Mouse (Mus musculus) lung, embryonic 14.5 days (tissue): ENCODE measurements around the gene Sqstm1. TPM values are rescaled to one million over a fixed set of nuclear protein-coding genes. Genes with fewer than 3 reads are reported as not detected.

Experiments used
- ATAC-seq: fragments of 200-750 bp; cut with Nextera tagmentation; 2 replicates; pipeline ENCODE4 v1.8.0; 2017; ENCODE audit warnings: mild to moderate bottlenecking, moderate TSS enrichment, moderate library complexity; ENCODE audit not compliant: insufficient read depth
- DNase-seq: peaks from one replicate; pipeline ENCODE4 v3.0.0-alpha.2; 2015
- H3K27ac ChIP-seq: fragments of 300-500 bp; sonication (generic); 2 replicates; pipeline ENCODE4 v1.5.1; 2014; ENCODE audit warnings: low read depth, mild to moderate bottlenecking, moderate library complexity
- H3K27me3 ChIP-seq: fragments of 300-500 bp; sonication (generic); 2 replicates; pipeline ENCODE4 v1.6.1; 2014; ENCODE audit warnings: low read length, control low read depth; ENCODE audit not compliant: insufficient read depth
- H3K36me3 ChIP-seq: fragments of 300-500 bp; sonication (generic); 2 replicates; pipeline ENCODE4 v1.6.1; 2014; ENCODE audit warnings: control low read depth; ENCODE audit not compliant: insufficient read depth
- H3K4me1 ChIP-seq: fragments of 300-500 bp; sonication (generic); 2 replicates; pipeline ENCODE4 v1.6.1; 2014; ENCODE audit warnings: antibody characterized with exemption, control low read depth; ENCODE audit not compliant: insufficient read depth
- H3K4me2 ChIP-seq: fragments of 300-500 bp; sonication (generic); 2 replicates; pipeline ENCODE4 v1.6.1; 2014; ENCODE audit warnings: mild to moderate bottlenecking
- H3K4me3 ChIP-seq: fragments of 300-500 bp; sonication (generic); 2 replicates; pipeline ENCODE4 v1.5.1; 2014; ENCODE audit warnings: low read depth, low read length
- H3K9ac ChIP-seq: fragments of 300-500 bp; sonication (generic); 2 replicates; pipeline ENCODE4 v1.6.1; 2014
- H3K9me3 ChIP-seq: fragments of 300-500 bp; sonication (generic); 2 replicates; pipeline ENCODE4 v1.6.1; 2016; ENCODE audit warnings: low read depth, low read length, control low read depth
- CTCF ChIP-seq: IDR thresholded peaks from 2 replicates; pipeline ENCODE4 v1.5.1; 2016; ENCODE audit warnings: antibody characterized with exemption, low read depth
- WGBS: fragments of 180-500 bp; shearing (Covaris S2); extraction: QIAGEN DNeasy Blood & Tissue Kit; methylation state at CpG from one replicate; pipeline ENCODE4 v1.1.7; 2014; 5-methylcytosine and 5-hydroxymethylcytosine counted together
- polyA plus RNA-seq: library from polyadenylated mRNA; unstranded; fragments of >200 nt; fragmentation: Nextera tagmentation; extraction: Ambion mirVana; gene quantifications from 2 replicates; pipeline ENCODE4 v1.2.1, GENCODE M21; 2014

Sqstm1 gene
- polyA plus RNA-seq, 1 experiment from 2014 or later: 209 TPM

GRCm38 (mm10) chr11:50168352-50168751 lies 42.3 kb downstream of the Sqstm1 start:
- no peak for TF ChIP-seq CTCF
- H3K27ac ChIP-seq: no peak overlapping the region
- no peaks in the 10 kb centered on the region for H3K27me3 ChIP-seq
- no peak overlapping the region for H3K4me2 ChIP-seq
- DNase-seq (no peak), ATAC-seq (no peak)
- no peak overlapping the region for H3K9ac ChIP-seq
- no peaks in the 10 kb centered on the region for H3K4me1 ChIP-seq
- H3K9me3 ChIP-seq: no peaks in the 10 kb centered on the region
- no peak overlapping the region for H3K4me3 ChIP-seq
- WGBS: 74% methylated on average over 5 of the region's 5 CpGs
- H3K36me3 ChIP-seq: peaks cover 63% of the 10 kb centered on the region

DNA sequence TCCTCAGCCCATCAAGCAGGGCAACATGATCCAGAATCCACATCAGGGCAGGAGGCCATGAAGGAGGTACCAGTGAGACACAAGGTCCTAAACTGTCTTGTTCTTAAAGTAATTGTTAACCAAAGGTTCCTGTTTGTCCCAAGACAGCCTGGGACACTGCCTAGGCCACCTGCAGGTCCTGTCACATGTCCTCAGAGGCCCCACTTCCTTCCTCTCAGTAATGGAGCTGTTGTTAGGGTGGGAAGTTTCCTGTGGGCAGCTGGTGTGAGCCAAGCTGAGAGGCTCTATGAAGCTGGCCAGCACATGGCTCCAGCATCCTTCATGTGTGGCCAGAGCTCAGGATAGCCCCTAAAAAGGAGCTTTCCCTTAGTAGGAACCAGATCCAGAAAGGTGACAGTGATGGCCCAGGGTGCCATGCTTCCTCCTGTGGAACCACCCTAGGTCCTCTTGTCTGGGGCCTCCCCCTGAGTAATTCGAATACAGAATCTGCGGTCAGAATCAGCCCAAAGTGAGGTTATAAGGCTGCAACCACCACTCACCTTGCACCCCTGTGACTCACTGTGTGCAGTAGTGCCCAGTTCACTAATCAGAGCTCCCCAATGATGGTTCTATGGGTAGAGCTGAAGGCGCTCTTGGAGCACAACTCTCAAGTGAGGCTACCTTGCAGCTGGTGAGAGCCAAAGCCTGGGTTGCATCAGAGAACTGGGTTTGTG lies 48.1 kb downstream of the Sqstm1 start:
- DNase-seq: peak; percentile 21
- Histone ChIP-seq H3K4me2 (no peak overlapping the region), H3K27me3 (no peaks in the 10 kb centered on the region), H3K27ac (peak overlapping the region; percentile 58; the same call in 1 of the 2 replicates), H3K36me3 (peaks cover 80% of the 10 kb centered on the region), H3K4me3 (no peak overlapping the region), H3K9ac (no peak overlapping the region), H3K9me3 (no peaks in the 10 kb centered on the region), H3K4me1 (no peaks in the 10 kb centered on the region)
- ATAC-seq: no peak
- no peak for TF ChIP-seq CTCF
- WGBS: 94% methylated on average over 3 of the region's 3 CpGs

GRCm38 (mm10) chr11:50161578-50162304 lies 48.9 kb downstream of the Sqstm1 start:
- ATAC-seq (peak; percentile 51; the same call in 1 of the 2 replicates), DNase-seq (peak; percentile 83)
- Histone ChIP-seq H3K4me3 (no peak overlapping the region), H3K27ac (peak overlapping the region; percentile 58; the same call in 1 of the 2 replicates), H3K9me3 (no peaks in the 10 kb centered on the region), H3K4me2 (no peak overlapping the region), H3K4me1 (no peaks in the 10 kb centered on the region), H3K9ac (no peak overlapping the region), H3K27me3 (no peaks in the 10 kb centered on the region), H3K36me3 (peaks cover 86% of the 10 kb centered on the region)
- TF ChIP-seq CTCF: peak; percentile 95
- 69% methylated on average over 10 of the region's 10 CpGs for WGBS

DNA sequence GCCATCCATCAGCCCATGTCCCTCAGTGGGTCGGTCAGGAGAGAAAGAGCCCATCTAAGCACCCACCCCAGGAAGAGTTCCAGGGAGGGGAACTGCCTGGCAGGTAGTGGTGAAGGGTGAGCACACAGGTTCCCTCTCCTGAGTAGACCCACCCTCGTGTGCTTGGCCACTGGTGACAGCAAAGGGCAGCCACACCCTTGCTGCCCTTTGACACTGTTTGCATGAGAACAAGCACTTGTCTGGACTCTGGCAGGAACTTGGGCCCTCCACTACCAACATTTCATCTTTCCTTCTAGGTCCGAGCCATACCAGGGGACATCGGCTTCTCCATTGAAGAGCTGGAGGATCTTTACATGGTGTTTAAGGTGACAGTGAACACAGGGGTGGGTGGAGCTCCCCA lies 51.3 kb downstream of the Sqstm1 start:
- WGBS: 67% methylated on average over 4 of the region's 4 CpGs

DNA sequence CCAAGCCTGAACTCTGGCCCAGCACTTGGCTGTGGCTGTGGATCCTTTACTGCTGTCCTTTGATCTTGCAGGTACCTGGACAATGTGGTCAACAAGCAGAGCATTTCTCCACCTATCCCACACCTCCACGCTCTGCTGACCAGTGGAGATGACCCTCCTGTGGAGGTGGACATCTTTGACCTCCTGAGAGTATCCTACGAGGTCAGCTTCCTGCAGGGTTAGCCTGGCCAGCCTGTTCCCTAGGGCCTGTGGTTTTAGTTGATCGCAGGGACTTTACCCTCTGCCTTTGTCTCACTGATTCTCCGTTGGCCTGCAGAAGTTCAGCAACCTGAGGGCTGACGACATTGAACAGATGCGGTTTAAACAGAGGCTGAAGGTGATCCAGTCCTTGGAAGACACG lies 52.3 kb downstream of the Sqstm1 start:
- Histone ChIP-seq H3K36me3 (peaks cover 88% of the 10 kb centered on the region), H3K4me3 (no peak overlapping the region), H3K9ac (no peak overlapping the region), H3K27ac (no peak overlapping the region), H3K4me2 (no peak overlapping the region), H3K27me3 (no peaks in the 10 kb centered on the region), H3K9me3 (no peaks in the 10 kb centered on the region), H3K4me1 (no peaks in the 10 kb centered on the region)
- no peak for TF ChIP-seq CTCF
- ATAC-seq (no peak), DNase-seq (no peak)
- WGBS: 86% methylated on average over 7 of the region's 7 CpGs

More for the DNA sequence above, 51.3 kb downstream of the Sqstm1 start:
- H3K4me2 ChIP-seq: no peak overlapping the region
- TF ChIP-seq CTCF: no peak
- no peaks in the 10 kb centered on the region for H3K4me1 ChIP-seq
- ATAC-seq (no peak), DNase-seq (no peak)
- no peak overlapping the region for H3K9ac ChIP-seq
- no peaks in the 10 kb centered on the region for H3K9me3 ChIP-seq
- H3K27me3 ChIP-seq: no peaks in the 10 kb centered on the region
- no peak overlapping the region for H3K27ac ChIP-seq
- no peak overlapping the region for H3K4me3 ChIP-seq
- H3K36me3 ChIP-seq: peaks cover 88% of the 10 kb centered on the region

DNA sequence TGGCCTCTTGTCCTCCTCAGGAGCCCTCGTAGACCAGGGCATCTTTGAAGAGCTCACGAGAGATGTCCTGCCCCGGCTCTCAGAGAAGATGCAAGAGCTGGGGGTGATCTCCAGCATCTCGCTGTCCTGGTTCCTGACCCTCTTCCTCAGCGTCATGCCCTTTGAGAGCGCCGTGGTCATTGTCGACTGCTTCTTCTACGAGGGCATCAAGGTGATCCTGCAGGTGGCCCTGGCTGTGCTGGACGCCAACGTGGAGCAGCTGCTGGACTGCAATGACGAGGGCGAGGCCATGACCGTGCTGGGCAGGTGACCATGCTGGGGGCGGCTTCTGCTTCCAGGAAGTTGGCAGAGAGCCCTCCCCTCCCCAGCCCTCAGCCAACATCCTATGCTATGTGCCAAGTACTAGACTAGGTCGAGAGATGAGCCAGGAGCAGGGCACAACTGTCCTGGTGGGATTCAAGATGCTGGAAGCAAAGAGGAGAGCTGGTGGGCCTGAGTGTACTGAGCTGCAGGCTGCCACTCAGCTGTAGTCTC lies 53.8 kb downstream of the Sqstm1 start:
- WGBS: 88% methylated on average over 16 of the region's 16 CpGs
- no peak for DNase-seq
- Histone ChIP-seq H3K9ac (no peak overlapping the region), H3K27me3 (no peaks in the 10 kb centered on the region), H3K4me1 (no peaks in the 10 kb centered on the region), H3K9me3 (no peaks in the 10 kb centered on the region), H3K36me3 (peaks cover 92% of the 10 kb centered on the region), H3K27ac (no peak overlapping the region), H3K4me2 (no peak overlapping the region), H3K4me3 (no peak overlapping the region)
- no peak for ATAC-seq
- no peak for TF ChIP-seq CTCF

GRCm38 (mm10) chr11:50155785-50156184 lies 54.8 kb downstream of the Sqstm1 start:
- no peak overlapping the region for H3K27ac ChIP-seq
- no peak overlapping the region for H3K4me3 ChIP-seq
- H3K4me1 ChIP-seq: no peaks in the 10 kb centered on the region
- WGBS: 80% methylated on average over 2 of the region's 2 CpGs
- TF ChIP-seq CTCF: no peak
- H3K9me3 ChIP-seq: no peaks in the 10 kb centered on the region
- H3K9ac ChIP-seq: no peak overlapping the region
- no peaks in the 10 kb centered on the region for H3K27me3 ChIP-seq
- ATAC-seq (no peak), DNase-seq (no peak)
- no peak overlapping the region for H3K4me2 ChIP-seq
- peaks cover 92% of the 10 kb centered on the region for H3K36me3 ChIP-seq
